Mouse (Mus musculus) stomach, postnatal 0 days (tissue): Measurements from ENCODE around the gene Ryr1.

ENCODE experiments used
- CTCF ChIP-seq: IDR thresholded peaks from 2 replicates; pipeline ENCODE4 v1.5.1; 2016; ENCODE audit warnings: antibody characterized with exemption, low read depth, mild to moderate bottlenecking, moderate library complexity
- EP300 ChIP-seq: optimal IDR thresholded peaks from 2 replicates; pipeline ENCODE3; 2016; ENCODE audit warnings: antibody characterized with exemption

DNA sequence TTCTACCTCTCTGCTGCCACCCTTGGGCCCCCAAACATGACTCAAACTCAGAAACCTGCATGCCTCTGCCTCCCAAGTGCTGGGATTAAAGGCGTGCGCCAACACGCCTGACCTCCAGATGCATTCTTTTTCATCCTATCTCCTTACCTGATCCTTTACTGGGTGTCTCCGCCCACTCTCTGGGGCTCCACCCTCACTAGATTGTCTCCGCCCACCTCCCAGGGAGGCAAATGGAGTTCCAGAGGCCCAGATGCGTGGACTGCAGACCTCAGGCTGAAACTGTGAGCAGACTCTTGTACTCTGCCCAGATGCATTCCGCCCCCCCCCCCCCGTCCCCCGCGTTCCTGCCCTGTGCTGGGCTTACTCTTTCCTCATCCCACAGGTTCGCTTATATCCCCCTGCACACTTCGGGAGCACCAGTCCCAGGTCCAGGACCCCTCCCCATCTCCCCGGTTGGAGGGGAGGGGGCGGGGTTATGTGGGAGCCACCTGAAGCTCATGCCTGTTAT, 134.2 kb downstream of the Ryr1 start:
- TF ChIP-seq CTCF, result no peak
- no peak for TF ChIP-seq EP300
